Mouse (Mus musculus) frontal cortex, adult 2 months (tissue): Measurements from ENCODE around the gene 4921539E11Rik. TPM values are rescaled to one million over a fixed set of nuclear protein-coding genes. Genes with fewer than 3 reads are reported as not detected.

ENCODE experiments used
- polyA plus RNA-seq: library from polyadenylated mRNA; depleted of rRNA; stranded (reverse); fragments of >200 nt; gene quantifications from 2 replicates; pipeline ENCODE4 v1.2.3, GENCODE M21; 2012; rRNA removed

Gene 4921539E11Rik
- polyA plus RNA-seq, 1 experiment, result not detected

Other genes with a start within 250 kb of the 4921539E11Rik start
- gene Mier1, start 176.5 kb downstream of the 4921539E11Rik start, polyA plus RNA-seq, result 30.1 and 36.0 TPM in 2 replicates
- gene Wdr78, start 176.3 kb downstream of the 4921539E11Rik start, polyA plus RNA-seq, result 6.0 and 7.0 TPM in 2 replicates
- gene Slc35d1, start 75.7 kb downstream of the 4921539E11Rik start, polyA plus RNA-seq, result 10.9 and 11.0 TPM in 2 replicates
- gene Oma1, start 22.9 kb upstream of the 4921539E11Rik start, polyA plus RNA-seq, result 6.0 and 6.8 TPM in 2 replicates